Mouse (Mus musculus) left cerebral cortex, adult 8-10 months (tissue): ENCODE data around the gene Slc25a40. TPM values are rescaled to one million over a fixed set of nuclear protein-coding genes. Genes with fewer than 3 reads are reported as not detected.

Source experiments
- DNase-seq, 2 experiments: peaks; one replicate each; pipeline ENCODE4 v3.0.0; 2022; ENCODE audit warnings: low spot score in 2 of 2
- total RNA-seq, 4 experiments: library from RNA; stranded (reverse); gene quantifications; 2 replicates each; pipeline ENCODE4 v1.2.4; 2022

The Slc25a40 gene
- total RNA-seq, result 10 to 100 TPM; 11.7 to 15.2 (median 14.3) TPM

- peak; percentile 77 to 85 for DNase-seq
Observed at GRCm38 (mm10) chr5:8422157-8422931, at the start of gene Slc25a40, which contains the start of gene Dbf4. Slc25a40 (plus strand) TSS chr5:8422850. Dbf4 (minus strand) TSS chr5:8422716.

GRCm38 (mm10) chr5:8373415-8373814, 49.2 kb upstream of the Slc25a40 start:
- DNase-seq, result no peak

GRCm38 (mm10) chr5:8374297-8374906, 48.2 kb upstream of the Slc25a40 start:
- no peak for DNase-seq

- DNase-seq, result no peak
Observed at GRCm38 (mm10) chr5:8393891-8394583, 28.6 kb upstream of the Slc25a40 start.

GRCm38 (mm10) chr5:8397587-8398249, 24.9 kb upstream of the Slc25a40 start:
- no peak for DNase-seq

- no peak for DNase-seq
Observed at GRCm38 (mm10) chr5:8408746-8409145, 13.9 kb upstream of the Slc25a40 start.

GRCm38 (mm10) chr5:8416683-8417413, 5.8 kb upstream of the Slc25a40 start:
- no peak for DNase-seq

- no peak for DNase-seq
Observed at GRCm38 (mm10) chr5:8417443-8417842, 5.2 kb upstream of the Slc25a40 start.

- no peak for DNase-seq
Observed at GRCm38 (mm10) chr5:8421424-8421823, 1.2 kb upstream of the Slc25a40 start.

GRCm38 (mm10) chr5:8422932-8423928, 580 bp downstream of the Slc25a40 start:
- DNase-seq, result no peak

- DNase-seq, result no peak
Observed at GRCm38 (mm10) chr5:8424116-8424515, 1.5 kb downstream of the Slc25a40 start.

GRCm38 (mm10) chr5:8425899-8426298, 3.2 kb downstream of the Slc25a40 start:
- DNase-seq, result no peak

- DNase-seq, result no peak
Observed at GRCm38 (mm10) chr5:8437481-8438156, 15.0 kb downstream of the Slc25a40 start.

GRCm38 (mm10) chr5:8439095-8439494, 16.4 kb downstream of the Slc25a40 start:
- DNase-seq, result no peak

GRCm38 (mm10) chr5:8455565-8455964, 32.9 kb downstream of the Slc25a40 start:
- DNase-seq, result no peak

GRCm38 (mm10) chr5:8456561-8456960, 33.9 kb downstream of the Slc25a40 start:
- DNase-seq, result no peak

GRCm38 (mm10) chr5:8487989-8488700, 65.5 kb downstream of the Slc25a40 start:
- DNase-seq, result no peak

- DNase-seq, result no peak
Observed at GRCm38 (mm10) chr5:8488701-8489297, 66.1 kb downstream of the Slc25a40 start.
